Mouse (Mus musculus) hindbrain, embryonic 12.5 days (tissue): Measurements from ENCODE around the gene 4933414I15Rik. TPM values are rescaled to one million over a fixed set of nuclear protein-coding genes. Genes with fewer than 3 reads are reported as not detected.

Experiments
- ATAC-seq: fragments of 200-750 bp; cut with Nextera tagmentation; 2 replicates; pipeline ENCODE4 v1.8.0; 2017; ENCODE audit warnings: moderate TSS enrichment; ENCODE audit not compliant: low FRiP score
- H3K27ac ChIP-seq: fragments of 300-500 bp; sonication (generic); 2 replicates; pipeline ENCODE4 v1.5.1; 2016; ENCODE audit warnings: mild to moderate bottlenecking
- H3K27me3 ChIP-seq: fragments of 300-500 bp; sonication (generic); 2 replicates; pipeline ENCODE4 v1.6.1; 2016; ENCODE audit warnings: mild to moderate bottlenecking
- H3K36me3 ChIP-seq: fragments of 300-500 bp; sonication (generic); 2 replicates; pipeline ENCODE4 v1.6.1; 2016; ENCODE audit warnings: mild to moderate bottlenecking
- H3K4me1 ChIP-seq: fragments of 300-500 bp; sonication (generic); 2 replicates; pipeline ENCODE4 v1.6.1; 2016
- H3K4me2 ChIP-seq: fragments of 300-500 bp; sonication (generic); replicated peaks from 2 replicates; pipeline ENCODE4 v1.6.1; 2016; ENCODE audit warnings: mild to moderate bottlenecking
- H3K4me3 ChIP-seq: fragments of 300-500 bp; sonication (generic); 2 replicates; pipeline ENCODE4 v1.5.1; 2016; ENCODE audit warnings: mild to moderate bottlenecking
- H3K9ac ChIP-seq: fragments of 300-500 bp; sonication (generic); 2 replicates; pipeline ENCODE4 v1.6.1; 2016; ENCODE audit warnings: mild to moderate bottlenecking, moderate library complexity
- H3K9me3 ChIP-seq: fragments of 300-500 bp; sonication (generic); replicated peaks from 2 replicates; pipeline ENCODE4 v1.6.1; 2016; ENCODE audit warnings: mild to moderate bottlenecking
- WGBS: fragments of 180-500 bp; shearing (Covaris S2); methylation state at CpG from one replicate; pipeline ENCODE4 v1.1.7; 2016; 5-methylcytosine and 5-hydroxymethylcytosine counted together
- polyA plus RNA-seq: library from polyadenylated mRNA; unstranded; fragments of >200 nt; fragmentation: Nextera tagmentation; extraction: Ambion mirVana; gene quantifications from 2 replicates; pipeline ENCODE4 v1.2.1, GENCODE M21; 2016

4933414I15Rik gene
- polyA plus RNA-seq = not detected in 2 replicates

GRCm38 (mm10) chr11:50943506-50943905, at the start of gene 4933414I15Rik:
TSS of gene 4933414I15Rik (minus strand) at chr11:50943765.
- no peak within 1 kb of the TSS for H3K9ac ChIP-seq
- no peak within 1 kb of the TSS for H3K27ac ChIP-seq
- no peak for ATAC-seq
- H3K36me3 ChIP-seq = no peaks in the 10 kb centered on the region
- no peak within 1 kb of the TSS for H3K4me2 ChIP-seq
- no peaks in the 10 kb centered on the region for H3K4me1 ChIP-seq
- no peaks in the 10 kb centered on the region for H3K9me3 ChIP-seq
- 84% methylated on average over 14 of the region's 14 CpGs for WGBS
- H3K27me3 ChIP-seq = no peaks in the 10 kb centered on the region
- no peak within 1 kb of the TSS for H3K4me3 ChIP-seq

- 66% methylated on average over 5 of the region's 5 CpGs for WGBS
- no peak for ATAC-seq
- H3K9me3 ChIP-seq = no peaks in the 10 kb centered on the region
Observed at GRCm38 (mm10) chr11:50981667-50982066, 38.1 kb upstream of the 4933414I15Rik start, which contains the start of gene Olfr1377. TSS of gene Olfr1377 (plus strand) at chr11:50981967.

DNA sequence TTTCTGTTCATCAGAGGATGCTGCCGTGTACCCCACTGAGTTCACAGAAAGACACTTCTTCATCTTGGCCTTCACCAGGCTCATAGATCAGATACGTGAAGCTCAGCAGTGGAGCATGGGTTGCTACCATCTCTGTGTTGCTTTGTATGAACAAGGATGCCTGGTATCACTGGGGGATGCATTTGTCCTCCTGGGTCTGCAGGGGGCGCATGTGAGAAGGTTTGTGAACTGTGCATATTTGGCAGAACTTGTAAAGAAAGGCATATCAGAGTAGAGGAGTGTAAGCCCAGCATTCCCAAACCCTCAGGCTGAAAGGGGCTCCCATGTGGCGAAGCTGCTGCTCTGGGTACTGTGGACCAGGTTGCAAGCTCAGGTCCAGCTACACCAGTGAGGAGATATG, 33.7 kb upstream of the 4933414I15Rik start:
- Histone ChIP-seq H3K27me3 (no peaks in the 10 kb centered on the region), H3K36me3 (no peaks in the 10 kb centered on the region), H3K9me3 (no peaks in the 10 kb centered on the region), H3K4me3 (no peak overlapping the region), H3K27ac (no peak overlapping the region), H3K9ac (no peak overlapping the region), H3K4me2 (no peak overlapping the region), H3K4me1 (no peaks in the 10 kb centered on the region)
- no peak for ATAC-seq
- 72% methylated on average over 4 of the region's 4 CpGs for WGBS

More at GRCm38 (mm10) chr11:50981667-50982066, 38.1 kb upstream of the 4933414I15Rik start, which contains the start of gene Olfr1377:
- no peak within 1 kb of the TSS for H3K27ac ChIP-seq
- H3K4me2 ChIP-seq = no peak within 1 kb of the TSS
- no peak within 1 kb of the TSS for H3K4me3 ChIP-seq
- no peaks in the 10 kb centered on the region for H3K4me1 ChIP-seq
- H3K36me3 ChIP-seq = no peaks in the 10 kb centered on the region
- H3K9ac ChIP-seq = no peak within 1 kb of the TSS
- H3K27me3 ChIP-seq = no peaks in the 10 kb centered on the region

GRCm38 (mm10) chr11:50966230-50966629, 22.7 kb upstream of the 4933414I15Rik start, which contains the start of gene Olfr1378:
TSS of gene Olfr1378 (plus strand) at chr11:50966530.
- Histone ChIP-seq H3K27ac (no peak within 1 kb of the TSS), H3K9ac (no peak within 1 kb of the TSS), H3K4me2 (no peak within 1 kb of the TSS), H3K9me3 (no peaks in the 10 kb centered on the region), H3K27me3 (no peaks in the 10 kb centered on the region), H3K36me3 (no peaks in the 10 kb centered on the region), H3K4me1 (no peaks in the 10 kb centered on the region), H3K4me3 (no peak within 1 kb of the TSS)
- 90% methylated on average over 11 of the region's 11 CpGs for WGBS
- ATAC-seq = no peak

DNA sequence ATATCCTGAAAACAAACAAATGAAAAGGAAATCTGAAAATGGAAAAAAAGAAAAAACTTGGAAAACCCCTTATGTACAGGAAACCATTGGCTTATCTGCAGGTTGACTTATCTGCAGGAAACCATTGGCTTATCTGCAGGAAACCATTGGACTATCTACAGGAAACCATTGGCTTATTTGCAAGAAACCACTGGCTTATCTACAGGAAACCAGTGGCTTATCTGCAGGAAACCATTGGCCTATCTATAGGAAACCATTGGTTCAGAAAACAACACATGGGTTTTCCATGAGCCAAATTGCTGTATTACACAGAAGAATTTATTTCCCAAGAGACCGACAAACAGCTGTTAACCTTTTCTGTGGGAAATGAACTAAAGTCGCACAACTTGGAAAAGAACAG, 21.3 kb upstream of the 4933414I15Rik start:
- no peaks in the 10 kb centered on the region for H3K4me1 ChIP-seq
- no peaks in the 10 kb centered on the region for H3K27me3 ChIP-seq
- H3K9ac ChIP-seq = no peak overlapping the region
- no peak overlapping the region for H3K4me3 ChIP-seq
- H3K4me2 ChIP-seq = no peak overlapping the region
- no peak overlapping the region for H3K27ac ChIP-seq
- no peaks in the 10 kb centered on the region for H3K36me3 ChIP-seq
- ATAC-seq = no peak
- no peaks in the 10 kb centered on the region for H3K9me3 ChIP-seq
- 98% methylated on average over 2 of the region's 2 CpGs for WGBS

DNA sequence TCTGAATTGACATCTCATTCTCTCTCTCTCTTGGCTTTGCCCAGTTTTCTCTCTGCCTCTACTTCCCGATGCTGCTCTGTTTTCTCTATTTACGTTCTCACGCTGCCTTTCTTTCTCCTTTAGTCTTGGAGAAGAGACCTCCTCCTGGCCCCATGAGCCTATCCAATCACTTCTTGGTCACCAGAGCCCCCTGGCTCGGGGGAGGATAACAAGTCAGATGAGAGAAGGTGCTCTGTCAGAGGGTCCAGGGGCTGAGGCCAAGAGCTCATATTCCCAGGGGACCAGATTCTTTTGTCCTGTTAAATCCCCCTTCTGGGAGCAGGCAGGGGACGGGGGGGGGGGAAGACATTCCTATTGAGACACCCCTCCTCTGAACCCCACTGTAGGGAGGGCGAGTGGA, 10.1 kb upstream of the 4933414I15Rik start, which contains the start of gene Prop1:
Prop1 (minus strand) TSS at position 101 of the 400 bp plus-strand sequence.
- Histone ChIP-seq H3K4me3 (no peak within 1 kb of the TSS), H3K4me2 (no peak within 1 kb of the TSS), H3K9me3 (no peaks in the 10 kb centered on the region), H3K27me3 (no peaks in the 10 kb centered on the region), H3K27ac (no peak within 1 kb of the TSS), H3K9ac (no peak within 1 kb of the TSS), H3K4me1 (no peaks in the 10 kb centered on the region), H3K36me3 (no peaks in the 10 kb centered on the region)
- 69% methylated on average over 6 of the region's 6 CpGs for WGBS
- no peak for ATAC-seq

GRCm38 (mm10) chr11:50952290-50952689, 8.7 kb upstream of the 4933414I15Rik start:
- Histone ChIP-seq H3K4me2 (no peak overlapping the region), H3K4me3 (no peak overlapping the region), H3K27me3 (no peaks in the 10 kb centered on the region), H3K36me3 (no peaks in the 10 kb centered on the region), H3K9ac (no peak overlapping the region), H3K27ac (no peak overlapping the region), H3K9me3 (no peaks in the 10 kb centered on the region), H3K4me1 (no peaks in the 10 kb centered on the region)
- 75% methylated on average over 14 of the region's 14 CpGs for WGBS
- ATAC-seq = no peak

DNA sequence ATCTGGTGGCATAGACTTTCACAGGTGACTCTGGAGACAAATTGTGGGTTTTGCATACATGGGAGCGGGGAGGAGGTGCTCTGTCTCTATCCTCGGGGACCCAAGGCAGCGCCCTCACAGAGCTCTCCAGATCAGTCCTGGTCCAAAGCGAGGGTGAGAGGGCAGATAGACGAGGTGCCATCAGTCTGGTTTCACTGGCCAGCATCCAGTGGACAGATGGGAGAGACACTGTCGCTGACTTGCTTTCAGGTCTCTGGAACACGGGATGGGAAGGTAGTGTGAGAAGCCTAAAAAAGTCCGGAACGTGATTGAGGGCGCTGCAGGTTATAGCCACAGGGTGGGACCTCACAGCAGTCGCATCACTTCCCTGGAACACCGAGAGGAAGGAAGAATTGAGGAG, 1.2 kb downstream of the 4933414I15Rik start:
- Histone ChIP-seq H3K4me1 (no peaks in the 10 kb centered on the region), H3K9ac (no peak overlapping the region), H3K4me3 (no peak overlapping the region), H3K27ac (no peak overlapping the region), H3K27me3 (no peaks in the 10 kb centered on the region), H3K36me3 (no peaks in the 10 kb centered on the region), H3K9me3 (no peaks in the 10 kb centered on the region), H3K4me2 (no peak overlapping the region)
- ATAC-seq = no peak
- 77% methylated on average over 12 of the region's 12 CpGs for WGBS

DNA sequence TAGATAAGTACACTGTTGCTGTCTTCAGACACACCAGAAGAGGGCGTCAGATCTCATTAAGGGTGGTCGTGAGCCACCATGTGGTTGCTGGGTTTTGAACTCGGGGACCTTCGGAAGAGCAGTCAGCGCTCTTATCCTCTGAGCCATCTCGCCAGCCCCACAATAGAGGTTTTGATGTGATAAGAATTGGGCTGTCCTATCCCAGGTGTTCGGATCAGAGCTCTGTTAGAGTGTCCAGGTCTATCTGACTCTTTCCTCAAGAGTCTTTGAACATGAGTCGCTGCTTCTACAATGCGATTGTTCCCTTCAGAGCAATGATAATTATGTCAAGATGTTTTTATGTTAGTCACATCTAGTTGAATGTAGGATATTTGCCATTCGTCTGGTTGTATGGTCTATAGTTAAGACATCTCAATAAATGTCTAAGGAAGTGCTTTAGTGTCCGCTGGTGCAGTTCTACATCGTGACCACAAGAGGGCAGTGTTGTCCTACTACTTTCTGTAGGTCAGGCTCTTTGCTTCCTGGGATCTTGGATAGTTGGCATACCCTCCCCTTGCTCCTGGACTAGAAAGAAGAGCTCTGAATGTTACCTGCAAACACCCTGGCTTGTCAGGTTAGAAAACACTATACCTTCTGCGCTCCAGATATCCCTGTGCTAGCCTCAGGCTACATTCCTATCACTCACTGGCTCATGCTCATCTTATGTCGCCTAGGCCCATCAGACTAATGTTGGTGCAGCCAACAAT, 3.8 kb downstream of the 4933414I15Rik start:
- H3K4me3 ChIP-seq = no peak overlapping the region
- no peak overlapping the region for H3K9ac ChIP-seq
- H3K27ac ChIP-seq = no peak overlapping the region
- no peaks in the 10 kb centered on the region for H3K36me3 ChIP-seq
- H3K4me2 ChIP-seq = no peak overlapping the region
- no peaks in the 10 kb centered on the region for H3K4me1 ChIP-seq
- ATAC-seq = peak; percentile 56; the same call in 1 of the 2 replicates
- H3K9me3 ChIP-seq = no peaks in the 10 kb centered on the region
- 41% methylated on average over 14 of the region's 14 CpGs for WGBS
- no peaks in the 10 kb centered on the region for H3K27me3 ChIP-seq

DNA sequence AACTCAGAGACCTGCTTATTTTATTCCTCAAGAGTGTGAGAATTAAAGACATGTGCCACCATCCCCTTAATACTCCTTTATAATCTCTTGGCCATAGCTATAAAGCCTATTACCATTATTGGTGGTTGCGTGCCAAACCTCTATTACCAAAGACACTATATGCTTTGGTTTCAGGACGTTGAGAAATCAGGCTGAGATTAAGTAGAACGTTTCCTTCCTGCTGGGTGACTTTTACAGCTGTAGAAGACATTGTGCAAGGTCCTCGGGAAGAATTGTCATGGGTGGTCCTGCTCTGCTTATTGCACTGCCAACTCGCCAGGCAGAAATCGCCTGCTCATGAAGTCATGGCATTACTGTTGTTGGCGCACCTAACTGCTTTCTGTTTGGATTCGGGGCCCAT, 5.1 kb downstream of the 4933414I15Rik start:
- WGBS = 83% methylated on average over 8 of the region's 8 CpGs

DNA sequence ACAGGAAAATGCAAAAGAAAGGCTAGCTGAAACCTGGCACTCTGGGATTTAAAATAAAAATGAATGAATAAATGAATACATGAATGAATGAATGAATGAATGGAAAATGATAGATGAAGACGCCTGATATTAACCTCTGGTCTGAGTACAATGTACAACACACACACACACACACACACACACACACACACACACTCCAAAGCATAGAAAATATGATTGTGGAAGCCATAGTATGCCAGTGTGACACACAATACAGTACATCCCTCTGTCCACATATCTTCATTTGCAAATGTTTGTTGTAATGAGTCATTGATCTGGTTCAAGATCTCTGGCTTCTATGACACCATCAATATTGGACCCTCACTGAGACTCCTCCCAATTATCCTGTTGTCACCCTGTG, 11.5 kb downstream of the 4933414I15Rik start:
- H3K27me3 ChIP-seq = no peaks in the 10 kb centered on the region
- H3K4me3 ChIP-seq = no peak overlapping the region
- no peaks in the 10 kb centered on the region for H3K36me3 ChIP-seq
- 79% methylated on average over 1 of the region's 1 CpGs for WGBS
- no peaks in the 10 kb centered on the region for H3K9me3 ChIP-seq
- peaks cover 6% of the 10 kb centered on the region for H3K4me1 ChIP-seq
- H3K9ac ChIP-seq = no peak overlapping the region
- peak; percentile 69 for ATAC-seq
- H3K4me2 ChIP-seq = peak overlapping the region; percentile 80
- no peak overlapping the region for H3K27ac ChIP-seq

More for the DNA sequence above, 5.1 kb downstream of the 4933414I15Rik start:
- Histone ChIP-seq H3K4me2 (no peak overlapping the region), H3K4me3 (no peak overlapping the region), H3K27me3 (no peaks in the 10 kb centered on the region), H3K36me3 (no peaks in the 10 kb centered on the region), H3K27ac (no peak overlapping the region), H3K4me1 (no peaks in the 10 kb centered on the region), H3K9ac (no peak overlapping the region), H3K9me3 (no peaks in the 10 kb centered on the region)
- no peak for ATAC-seq

GRCm38 (mm10) chr11:50931451-50931866, 12.1 kb downstream of the 4933414I15Rik start, which contains the start of gene Zfp354b:
TSS of gene Zfp354b (minus strand) at chr11:50931633.
- Histone ChIP-seq H3K27ac (peak within 1 kb of the TSS; percentile 77), H3K9me3 (no peaks in the 10 kb centered on the region), H3K4me1 (peaks cover 6% of the 10 kb centered on the region), H3K4me2 (peak within 1 kb of the TSS; percentile 80), H3K4me3 (peak within 1 kb of the TSS; percentile 62), H3K36me3 (no peaks in the 10 kb centered on the region), H3K27me3 (no peaks in the 10 kb centered on the region), H3K9ac (peak within 1 kb of the TSS; percentile 69)
- peak; percentile 97 for ATAC-seq
- under 1% methylated on average over 18 of the region's 18 CpGs for WGBS
